Mouse (Mus musculus) CH12.LX (cell line): ENCODE results near the gene Trpm3. TPM values are rescaled to one million over a fixed set of nuclear protein-coding genes. Genes with fewer than 3 reads are reported as not detected.

Source experiments
- DNase-seq: peaks from one replicate; pipeline ENCODE4 v3.0.0-alpha.2; 2013; ENCODE audit errors: extremely low read depth
- H3K27ac ChIP-seq: 2 replicates; pipeline ENCODE4 v1.5.1; 2012; ENCODE audit warnings: low read depth, mild to moderate bottlenecking, control low read depth, moderate library complexity; ENCODE audit not compliant: insufficient read depth
- H3K27me3 ChIP-seq: replicated peaks from 2 replicates; pipeline ENCODE3; 2012; ENCODE audit warnings: inconsistent platforms
- H3K36me3 ChIP-seq, 2 experiments: replicated peaks in 1 of 2; 2 replicates each; pipeline versions ENCODE3 to v1.6.1; 2012; ENCODE audit warnings: inconsistent platforms in 1 of 2, low read length in 1 of 2, mild to moderate bottlenecking in 1 of 2, mixed read lengths in 1 of 2, moderate library complexity in 1 of 2; ENCODE audit not compliant: control insufficient read depth in 1 of 2, insufficient read depth in 1 of 2
- H3K4me1 ChIP-seq, 2 experiments: 2 replicates each; pipeline ENCODE4 v1.6.1; 2012; ENCODE audit warnings: inconsistent platforms in 1 of 2, moderate library complexity in 1 of 2; ENCODE audit not compliant: insufficient read depth in 2 of 2, control insufficient read depth in 1 of 2
- H3K4me2 ChIP-seq: 2 replicates; pipeline ENCODE4 v1.6.1; 2012; ENCODE audit warnings: low read depth, mild to moderate bottlenecking, control low read depth; ENCODE audit not compliant: poor library complexity, insufficient read depth, severe bottlenecking
- H3K4me3 ChIP-seq, 3 experiments: fragments of 150-350 bp in 1 of 3; sonication (generic) in 1 of 3; replicated peaks in 1 of 3; 2 replicates each; pipeline versions ENCODE3 to v1.5.1; 2011 to 2012; ENCODE audit warnings: low read depth in 2 of 3, low read length in 2 of 3, mild to moderate bottlenecking in 2 of 3, moderate library complexity in 2 of 3, control low read depth in 1 of 3, improper control_type of control experiment in 1 of 3, inconsistent platforms in 1 of 3, mixed read lengths in 1 of 3; ENCODE audit not compliant: poor library complexity in 1 of 3
- H3K79me2 ChIP-seq: replicated peaks from 2 replicates; pipeline ENCODE4 v1.6.1; 2012; ENCODE audit warnings: mild to moderate bottlenecking, moderate library complexity; ENCODE audit not compliant: control insufficient read depth, poor library complexity, insufficient read depth, severe bottlenecking; ENCODE audit errors: extremely low read depth
- H3K9ac ChIP-seq: 2 replicates; pipeline ENCODE4 v1.6.1; 2012; ENCODE audit warnings: low read depth, mild to moderate bottlenecking, control low read depth, moderate library complexity; ENCODE audit not compliant: insufficient read depth
- H3K9me3 ChIP-seq: replicated peaks from 2 replicates; pipeline ENCODE3; 2012; ENCODE audit warnings: low read length, inconsistent platforms, mixed read lengths
- BHLHE40 ChIP-seq: IDR thresholded peaks from 2 replicates; pipeline ENCODE4 v1.6.1; 2011; ENCODE audit warnings: mild to moderate bottlenecking, low read depth, low read length, improper control_type of control experiment
- CHD1 ChIP-seq: IDR thresholded peaks from 2 replicates; pipeline ENCODE4 v1.6.1; 2012; ENCODE audit warnings: low read depth, low read length, improper control_type of control experiment, inconsistent platforms
- CHD2 ChIP-seq: IDR thresholded peaks from 2 replicates; pipeline ENCODE4 v1.6.1; 2011; ENCODE audit warnings: low read length, improper control_type of control experiment
- CTCF ChIP-seq, 2 experiments: IDR thresholded peaks in 1 of 2; conservative IDR thresholded peaks in 1 of 2; 2 replicates each; pipeline ENCODE4 v1.5.1; 2011 to 2012; ENCODE audit warnings: low read depth in 2 of 2, low read length in 2 of 2, improper control_type of control experiment in 1 of 2, inconsistent platforms in 1 of 2, mild to moderate bottlenecking in 1 of 2, moderate library complexity in 1 of 2
- EP300 ChIP-seq: IDR thresholded peaks from 2 replicates; pipeline ENCODE4 v1.6.1; 2011; ENCODE audit warnings: low read length, improper control_type of control experiment
- ETS1 ChIP-seq: conservative IDR thresholded peaks from 2 replicates; pipeline ENCODE4 v1.6.1; 2012; ENCODE audit warnings: low read depth, mild to moderate bottlenecking, inconsistent platforms, low read length, improper control_type of control experiment, moderate library complexity
- GABPA ChIP-seq: IDR thresholded peaks from 2 replicates; pipeline ENCODE4 v1.6.1; 2012; ENCODE audit warnings: low read depth, low read length, improper control_type of control experiment, inconsistent platforms; ENCODE audit not compliant: insufficient replicate concordance
- KAT2A ChIP-seq: IDR thresholded peaks from 2 replicates; pipeline ENCODE4 v1.6.1; 2012; ENCODE audit warnings: low read length, improper control_type of control experiment, inconsistent platforms; ENCODE audit not compliant: insufficient replicate concordance
- MAFK ChIP-seq: IDR thresholded peaks from 2 replicates; pipeline ENCODE4 v1.6.1; 2011; ENCODE audit warnings: low read length, improper control_type of control experiment; ENCODE audit not compliant: insufficient replicate concordance
- NELFE ChIP-seq: IDR thresholded peaks from 2 replicates; pipeline ENCODE4 v1.6.1; 2011; ENCODE audit warnings: low read depth, low read length, improper control_type of control experiment
- POLR2AphosphoS2 ChIP-seq: IDR thresholded peaks from 2 replicates; pipeline ENCODE4 v1.6.1; 2011; ENCODE audit warnings: low read depth, low read length, improper control_type of control experiment
- RAD21 ChIP-seq: IDR thresholded peaks from 2 replicates; pipeline ENCODE4 v1.6.1; 2011; ENCODE audit warnings: low read depth, mild to moderate bottlenecking, low read length, improper control_type of control experiment, moderate library complexity
- SIN3A ChIP-seq: IDR thresholded peaks from 2 replicates; pipeline ENCODE4 v1.6.1; 2012; ENCODE audit warnings: low read length, improper control_type of control experiment, inconsistent platforms
- SMC3 ChIP-seq: IDR thresholded peaks from 2 replicates; pipeline ENCODE4 v1.6.1; 2011; ENCODE audit warnings: low read depth, low read length, improper control_type of control experiment
- TBP ChIP-seq: conservative IDR thresholded peaks from 2 replicates; pipeline ENCODE4 v1.6.1; 2011; ENCODE audit warnings: low read depth, low read length, improper control_type of control experiment
- ZC3H11A ChIP-seq: IDR thresholded peaks from 2 replicates; pipeline ENCODE4 v1.6.1; 2012; ENCODE audit warnings: low read depth, mild to moderate bottlenecking, inconsistent platforms, low read length, improper control_type of control experiment
- ZNF384 ChIP-seq: IDR thresholded peaks from 2 replicates; pipeline ENCODE4 v1.6.1; 2012; ENCODE audit warnings: low read depth, low read length, improper control_type of control experiment, inconsistent platforms
- dilution Hi-C: fragments of 300-500 bp; cut with MboI; formaldehyde crosslinking; loops from 2 replicates; pipeline ENCODE4 v1.14.3; 2020; ENCODE audit warnings: low sequenced_read_pairs; ENCODE audit not compliant: extremely low pct_unique_long_range_greater_than_20kb, extremely low pct_ligation_motif_present
- in situ Hi-C: fragments of 300-500 bp; cut with MboI; formaldehyde crosslinking; loops from 3 replicates; pipeline ENCODE4 v1.14.3; 2019; ENCODE audit warnings: low sequenced_read_pairs, low pct_ligation_motif_present, low pct_unique_long_range_greater_than_20kb, mixed read lengths
- polyA plus RNA-seq: library from polyadenylated mRNA; unstranded; fragments of >175 nt; gene quantifications from 2 replicates; pipeline ENCODE4 v1.2.1, GENCODE M21; 2012; ENCODE audit warnings: low read depth; ENCODE audit not compliant: insufficient read length
- total RNA-seq, 2 experiments: library from RNA; depleted of rRNA; stranded (reverse); fragments of 300-350 nt in 1 of 2; fragments of >200 nt in 1 of 2; gene quantifications; 2 replicates each; pipeline ENCODE4 v1.2.3; 2012 to 2014

The Trpm3 gene
- total and polyA plus RNA-seq, 3 experiments = 0.01 TPM; not detected in 2

DNA sequence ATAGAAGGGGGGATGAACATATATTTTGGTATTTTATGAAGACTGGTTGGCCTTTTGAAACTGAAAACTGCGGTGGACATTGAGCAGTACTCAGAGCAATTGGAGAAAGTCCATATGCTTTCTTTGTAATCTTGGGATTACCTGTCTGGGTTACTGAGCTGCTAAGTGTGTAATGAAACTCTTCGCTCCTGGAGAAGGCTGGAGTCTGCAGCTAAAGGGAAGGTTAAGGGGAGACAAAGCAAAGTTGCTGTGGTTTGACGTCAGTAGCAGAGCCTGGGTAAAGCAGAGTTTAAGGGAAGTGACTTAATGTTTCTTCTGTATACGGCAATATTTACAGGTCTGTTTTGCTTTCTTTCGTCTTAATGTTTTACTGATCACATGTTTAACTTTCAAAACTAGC is 554.1 kb downstream of the Trpm3 start:
- dilution Hi-C loops (no loop called here), in situ Hi-C loops (no loop called here)
- Histone ChIP-seq H3K27ac (no peak overlapping the region), H3K4me3 (peak overlapping the region in 1 of 3 experiments; percentile 43), H3K9ac (no peak overlapping the region), H3K36me3 (no peaks in the 10 kb centered on the region), H3K79me2 (no peaks in the 10 kb centered on the region), H3K4me1 (peaks cover 0 to 2% of the 10 kb centered on the region in 2 experiments; a peak in 1 of 4 replicates), H3K9me3 (no peaks in the 10 kb centered on the region), H3K4me2 (peak overlapping the region; percentile 85), H3K27me3 (no peaks in the 10 kb centered on the region)
- DNase-seq = no peak
- TF ChIP-seq POLR2AphosphoS2 = no peak
- no peak for TF ChIP-seq GABPA
- TF ChIP-seq EP300 = no peak
- TF ChIP-seq ZC3H11A = no peak
- TF ChIP-seq ZNF384 = no peak
- no peak for TF ChIP-seq SMC3

DNA sequence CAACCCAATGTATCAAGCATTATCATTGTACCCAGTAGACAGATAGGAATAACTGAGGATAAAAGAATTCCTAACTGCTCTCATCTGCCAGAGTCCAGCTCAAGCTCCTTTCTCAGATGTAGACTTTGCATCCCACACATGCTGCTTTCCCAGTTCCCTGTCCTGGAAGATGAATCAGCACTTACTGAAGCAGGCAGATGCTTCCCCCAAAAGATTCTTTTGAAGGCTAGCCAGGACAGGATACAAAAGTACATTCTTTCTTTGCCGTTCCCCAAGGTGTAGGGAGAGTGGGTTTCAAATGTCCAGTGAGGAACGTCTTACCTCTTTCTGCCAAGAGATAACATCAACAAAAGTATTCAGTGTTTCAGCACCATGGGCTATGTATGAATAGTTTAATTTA is 556.6 kb downstream of the Trpm3 start:
- no peak overlapping the region for H3K4me3 ChIP-seq
- H3K27ac ChIP-seq = no peak overlapping the region
- dilution Hi-C loops (no loop called here), in situ Hi-C loops (no loop called here)
- H3K4me1 ChIP-seq = peaks cover 0 to 2% of the 10 kb centered on the region in 2 experiments; a peak in 1 of 4 replicates
- no peak for DNase-seq
- TF ChIP-seq GABPA (no peak), CTCF (conservative IDR thresholded peaks at IDR 0.05 in 1 of 2, IDR thresholded peaks at IDR 0.05 in 1 of 2; ENCODE audit: low read depth in 2 of 2, low read length in 2 of 2) (no peak), ZC3H11A (no peak), CHD2 (no peak), EP300 (no peak), MAFK (no peak), ETS1 (no peak), SIN3A (no peak), SMC3 (no peak), NELFE (no peak), CHD1 (no peak), RAD21 (no peak), TBP (no peak)
- H3K27me3 ChIP-seq = no peaks in the 10 kb centered on the region
- no peak overlapping the region for H3K9ac ChIP-seq
- no peaks in the 10 kb centered on the region for H3K9me3 ChIP-seq
- no peaks in the 10 kb centered on the region for H3K79me2 ChIP-seq
- H3K4me2 ChIP-seq = no peak overlapping the region
- no peaks in the 10 kb centered on the region for H3K36me3 ChIP-seq

GRCm38 (mm10) chr19:22698737-22699136 is 559.9 kb downstream of the Trpm3 start:
- Histone ChIP-seq H3K4me3 (no peak overlapping the region), H3K4me2 (no peak overlapping the region), H3K27ac (no peak overlapping the region), H3K36me3 (no peaks in the 10 kb centered on the region), H3K27me3 (no peaks in the 10 kb centered on the region), H3K4me1 (no peaks in the 10 kb centered on the region), H3K9me3 (no peaks in the 10 kb centered on the region), H3K9ac (no peak overlapping the region), H3K79me2 (no peaks in the 10 kb centered on the region)
- dilution Hi-C loops (no loop called here), in situ Hi-C loops (no loop called here)
- TF ChIP-seq KAT2A (no peak), BHLHE40 (no peak)
- no peak for DNase-seq
